Mouse (Mus musculus) kidney, adult 18-20 months (tissue): Measurements from ENCODE around the gene Rnf135.
A peak's percentile ranks its signal among the peaks of the same experiment; 100 is the strongest.
"Not testable (repeated sequence)": the region's sequence is repeated elsewhere in the genome, so short reads cannot be mapped to it uniquely, and the experiment has no call there.

Experiments used
- DNase-seq: peaks from one replicate; pipeline ENCODE4 v3.0.0; 2021

The Rnf135 gene

GRCm38 (mm10) chr11:80204037-80204436, 20.4 kb downstream of the Rnf135 start:
- no peak for DNase-seq

GRCm38 (mm10) chr11:80204941-80205340, 21.3 kb downstream of the Rnf135 start:
- no peak for DNase-seq

GRCm38 (mm10) chr11:80208465-80208859, 24.8 kb downstream of the Rnf135 start:
- no peak for DNase-seq

GRCm38 (mm10) chr11:80208860-80209800, 25.5 kb downstream of the Rnf135 start, which contains the start of gene Rhot1:
Gene Rhot1 (plus strand): TSS chr11:80209019.
- peak; percentile 98 for DNase-seq

- no peak for DNase-seq
Measured at GRCm38 (mm10) chr11:80210321-80210720, 26.7 kb downstream of the Rnf135 start.

GRCm38 (mm10) chr11:80212282-80212681, 28.6 kb downstream of the Rnf135 start:
- no peak for DNase-seq

- no peak for DNase-seq
Measured at GRCm38 (mm10) chr11:80215291-80215690, 31.6 kb downstream of the Rnf135 start.

GRCm38 (mm10) chr11:80218657-80219293, 35.1 kb downstream of the Rnf135 start:
- DNase-seq, result no peak

- not testable (repeated sequence) for DNase-seq
Measured at GRCm38 (mm10) chr11:80230066-80230465, 46.4 kb downstream of the Rnf135 start.

- no peak for DNase-seq
Measured at GRCm38 (mm10) chr11:80237278-80237677, 53.6 kb downstream of the Rnf135 start.

GRCm38 (mm10) chr11:80238306-80238705, 54.7 kb downstream of the Rnf135 start:
- DNase-seq, result no peak

- DNase-seq, result no peak
Measured at GRCm38 (mm10) chr11:80247026-80247425, 63.4 kb downstream of the Rnf135 start.

GRCm38 (mm10) chr11:80248531-80248930, 64.9 kb downstream of the Rnf135 start:
- DNase-seq, result no peak
